Mouse (Mus musculus) colon, adult 2 months (tissue): Measurements from ENCODE around the gene Krtap6-1. TPM values are rescaled to one million over a fixed set of nuclear protein-coding genes. Genes with fewer than 3 reads are reported as not detected.

Experiments used
- polyA plus RNA-seq: library from polyadenylated mRNA; depleted of rRNA; stranded (reverse); fragments of >200 nt; gene quantifications from 2 replicates; pipeline ENCODE4 v1.2.3, GENCODE M21; 2012; rRNA removed

The Krtap6-1 gene
- not detected in 2 replicates for polyA plus RNA-seq

GRCm38 (mm10) chr16:89031399-89031798, at the start of gene Krtap6-1:
Krtap6-1 (plus strand) TSS chr16:89031699.

DNA sequence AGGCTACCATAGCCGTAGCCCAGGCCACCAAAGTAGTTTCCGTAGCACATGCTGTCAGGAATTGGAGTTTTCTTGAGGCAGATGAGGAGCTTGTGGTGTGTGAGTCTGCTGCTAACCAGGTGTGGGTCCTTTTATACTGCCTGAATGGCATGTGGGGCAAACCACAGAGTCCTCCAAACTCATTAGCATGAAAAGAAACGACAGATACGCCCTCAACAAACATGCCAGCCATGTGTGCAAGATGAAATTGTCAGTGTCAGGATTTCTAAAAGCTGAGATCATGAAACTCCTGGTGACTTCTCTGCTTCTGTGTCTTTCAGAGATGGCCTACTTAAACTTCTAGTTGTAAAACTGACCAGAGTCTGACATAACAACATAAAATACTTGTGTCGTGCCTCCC, 20.8 kb upstream of the Krtap6-1 start, which contains the start of gene Krtap22-2:
TSS of gene Krtap22-2 (minus strand) at position 101 of the 400 bp plus-strand sequence.

DNA sequence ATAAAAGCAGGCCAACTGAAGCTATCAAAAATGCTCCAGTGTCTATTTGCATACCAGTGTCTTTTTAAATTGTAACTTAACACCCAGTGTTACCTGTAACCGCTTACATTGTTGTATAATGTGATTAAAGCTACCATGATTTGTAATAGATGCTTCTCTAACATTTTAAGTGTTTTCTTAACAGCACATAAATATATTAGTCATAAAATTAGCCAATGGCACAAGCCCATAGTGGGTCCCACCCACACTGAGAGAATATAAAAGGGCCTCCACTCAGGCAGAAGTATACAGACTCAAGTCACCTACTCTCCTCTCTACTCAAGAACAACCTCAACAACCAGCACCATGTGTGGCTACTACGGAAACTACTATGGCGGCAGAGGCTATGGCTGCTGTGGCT, 16.5 kb upstream of the Krtap6-1 start, which contains the start of gene Gm10229:
TSS of gene Gm10229 (plus strand) at position 301 of the 400 bp plus-strand sequence.

DNA sequence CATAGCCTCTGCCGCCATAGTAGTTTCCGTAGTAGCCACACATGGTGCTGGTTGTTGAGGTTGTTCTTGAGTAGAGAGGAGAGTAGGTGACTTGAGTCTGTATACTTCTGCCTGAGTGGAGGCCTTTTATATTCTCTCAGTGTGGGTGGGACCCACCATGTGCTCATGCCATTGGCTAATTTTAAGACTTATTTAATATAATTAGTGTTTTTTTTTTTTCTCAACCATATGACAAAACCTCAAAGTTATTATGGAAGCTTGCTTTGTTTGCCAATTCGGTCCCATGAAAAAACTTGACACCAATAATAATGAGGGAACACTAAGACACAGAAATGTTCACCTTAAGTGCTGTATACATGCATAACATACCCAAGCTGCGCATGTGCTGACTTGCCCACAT, 9.9 kb downstream of the Krtap6-1 start, which contains the start of gene Gm10228:
TSS of gene Gm10228 (minus strand) at position 101 of the 400 bp plus-strand sequence.

DNA sequence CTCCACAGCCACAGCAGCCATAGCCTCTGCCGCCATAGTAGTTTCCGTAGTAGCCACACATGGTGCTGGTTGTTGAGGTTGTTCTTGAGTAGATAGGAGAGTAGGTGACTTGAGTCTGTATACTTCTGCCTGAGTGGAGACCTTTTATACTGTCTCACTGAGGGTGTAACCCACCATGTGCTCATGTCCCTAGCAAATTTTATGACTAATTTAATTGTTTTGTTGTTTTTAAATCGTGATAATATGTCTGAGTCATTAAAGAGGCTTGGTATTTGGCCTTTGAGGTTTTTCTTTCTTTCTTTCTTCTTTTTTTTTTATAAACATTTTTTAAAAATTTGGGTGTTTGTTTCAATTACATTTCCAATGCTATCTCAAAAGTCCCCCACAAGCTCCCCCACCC, 16.3 kb downstream of the Krtap6-1 start, which contains the start of gene Krtap6-5:
TSS of gene Krtap6-5 (minus strand) at position 101 of the 400 bp plus-strand sequence.

DNA sequence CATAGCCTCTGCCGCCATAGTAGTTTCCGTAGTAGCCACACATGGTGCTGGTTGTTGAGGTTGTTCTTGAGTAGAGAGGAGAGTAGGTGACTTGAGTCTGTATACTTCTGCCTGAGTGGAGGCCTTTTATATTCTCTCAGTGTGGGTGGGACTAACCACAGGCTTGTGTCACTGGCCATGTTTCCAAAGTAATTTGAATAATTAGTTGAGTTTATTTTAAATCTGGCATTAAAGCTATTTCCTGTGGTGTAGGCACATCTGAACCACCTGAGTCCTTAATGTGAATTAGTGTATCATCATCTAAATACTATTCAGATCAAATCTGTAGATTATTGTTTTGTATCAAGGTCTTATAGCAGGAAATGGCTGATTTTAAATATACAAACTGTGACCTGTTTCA, 32.4 kb downstream of the Krtap6-1 start, which contains the start of gene 1110025L11Rik:
TSS of gene 1110025L11Rik (minus strand) at position 101 of the 400 bp plus-strand sequence.

Other genes with a start within 250 kb of the Krtap6-1 start
- gene Gm20741, start 219.5 kb upstream of the Krtap6-1 start, polyA plus RNA-seq = not detected in 2 replicates
- not detected in 2 replicates for gene Krtap15, start 211.5 kb upstream of the Krtap6-1 start, polyA plus RNA-seq
- not detected in 2 replicates for gene Krtap14, start 205.6 kb upstream of the Krtap6-1 start, polyA plus RNA-seq
- not detected in 2 replicates for gene Krtap19-1, start 162.3 kb upstream of the Krtap6-1 start, polyA plus RNA-seq
- gene Krtap19-2, start 157.4 kb upstream of the Krtap6-1 start, polyA plus RNA-seq = not detected in 2 replicates
- gene Krtap19-3, start 153.7 kb upstream of the Krtap6-1 start, polyA plus RNA-seq = not detected in 2 replicates
- not detected in 2 replicates for gene Krtap19-4, start 146.6 kb upstream of the Krtap6-1 start, polyA plus RNA-seq
- gene Krtap19-5, start 135.2 kb upstream of the Krtap6-1 start, polyA plus RNA-seq = not detected in 2 replicates
- gene Krtap19-9b, start 99.4 kb upstream of the Krtap6-1 start, polyA plus RNA-seq = not detected in 2 replicates
- gene Krtap16-3, start 68.8 kb upstream of the Krtap6-1 start, polyA plus RNA-seq = not detected in 2 replicates
- not detected in 2 replicates for gene Krtap22-2, start 20.9 kb upstream of the Krtap6-1 start, polyA plus RNA-seq
- not detected in 2 replicates for gene Gm10229, start 16.4 kb upstream of the Krtap6-1 start, polyA plus RNA-seq
- gene Gm10228, start 9.8 kb downstream of the Krtap6-1 start, polyA plus RNA-seq = not detected in 2 replicates
- not detected in 2 replicates for gene Krtap6-5, start 16.2 kb downstream of the Krtap6-1 start, polyA plus RNA-seq
- gene 1110025L11Rik, start 32.3 kb downstream of the Krtap6-1 start, polyA plus RNA-seq = not detected in 2 replicates
- not detected in 2 replicates for gene Krtap6-3, start 52.3 kb downstream of the Krtap6-1 start, polyA plus RNA-seq
- gene Gm6358, start 109.2 kb downstream of the Krtap6-1 start, polyA plus RNA-seq = not detected in 2 replicates
- not detected in 2 replicates for gene Gm10061, start 119.4 kb downstream of the Krtap6-1 start, polyA plus RNA-seq
- gene Gm9789, start 126.3 kb downstream of the Krtap6-1 start, polyA plus RNA-seq = not detected in 2 replicates
- not detected in 2 replicates for gene Gm7735, start 137.8 kb downstream of the Krtap6-1 start, polyA plus RNA-seq
- gene 1110057P08Rik, start 143.0 kb downstream of the Krtap6-1 start, polyA plus RNA-seq = not detected in 2 replicates
- not detected in 2 replicates for gene Krtap20-2, start 174.2 kb downstream of the Krtap6-1 start, polyA plus RNA-seq